Mouse (Mus musculus) gastrocnemius, postnatal 14 days (tissue): Measurements from ENCODE around the gene Snrk. TPM values are rescaled to one million over a fixed set of nuclear protein-coding genes. Genes with fewer than 3 reads are reported as not detected.
A peak's percentile ranks its signal among the peaks of the same experiment; 100 is the strongest.

Source experiments
- DNase-seq: peaks from one replicate; pipeline ENCODE4 v3.0.0; 2021; ENCODE audit warnings: mixed read lengths
- intact Hi-C: fragments of 180-260 bp; cut with DNase I; formaldehyde crosslinking; loops from one replicate; pipeline ENCODE4 v1.15.1; 2025; ENCODE audit warnings: low total_unique reads
- total RNA-seq, 2 experiments: library from RNA; stranded (reverse); gene quantifications; 2 replicates each; pipeline ENCODE4 v1.2.3; 2021

Gene Snrk
- total RNA-seq, 2 experiments from 2014 or later = 53.5 to 93.5 TPM

GRCm38 (mm10) chr9:122172612-122173186, 55.6 kb downstream of the Snrk start:
- intact Hi-C loops = no loop called here
- no peak for DNase-seq

- no peak for DNase-seq
- intact Hi-C loops = no loop called here
Measured at GRCm38 (mm10) chr9:122173405-122174233, 56.6 kb downstream of the Snrk start.

GRCm38 (mm10) chr9:122174723-122175122, 57.7 kb downstream of the Snrk start:
- intact Hi-C loops = no loop called here

GRCm38 (mm10) chr9:122177256-122178220, 60.5 kb downstream of the Snrk start:
- DNase-seq = no peak
- intact Hi-C loops = no loop called here

More at GRCm38 (mm10) chr9:122174723-122175122, 57.7 kb downstream of the Snrk start:
- DNase-seq = no peak

GRCm38 (mm10) chr9:122178427-122178826, 61.4 kb downstream of the Snrk start:
- intact Hi-C loops = no loop called here

GRCm38 (mm10) chr9:122180105-122180504, 63.0 kb downstream of the Snrk start:
- intact Hi-C loops = loop anchor here (5.0 kb wide), 1 partner anchor 58 kb away; no protein-coding TSS in a partner anchor
- no peak for DNase-seq

More at GRCm38 (mm10) chr9:122178427-122178826, 61.4 kb downstream of the Snrk start:
- no peak for DNase-seq

- no peak for DNase-seq
- intact Hi-C loops = loop anchor here (5.0 kb wide), 1 partner anchor 61 kb away; no protein-coding TSS in a partner anchor
Measured at GRCm38 (mm10) chr9:122183074-122183473, 66.0 kb downstream of the Snrk start.

- DNase-seq = no peak
- intact Hi-C loops = loop anchor here (2.0 to 5.0 kb wide), 2 partner anchors 62 to 170 kb away; no protein-coding TSS in a partner anchor
Measured at GRCm38 (mm10) chr9:122184329-122184728, 67.3 kb downstream of the Snrk start.

- intact Hi-C loops = loop anchor here (2.0 kb wide), 1 partner anchor 170 kb away; no protein-coding TSS in a partner anchor
Measured at GRCm38 (mm10) chr9:122185061-122185460, 68.0 kb downstream of the Snrk start.

GRCm38 (mm10) chr9:122185953-122186352, 68.9 kb downstream of the Snrk start:
- intact Hi-C loops = loop anchor here (2.0 kb wide), 1 partner anchor 171 kb away; no protein-coding TSS in a partner anchor
- DNase-seq = no peak

More at GRCm38 (mm10) chr9:122185061-122185460, 68.0 kb downstream of the Snrk start:
- DNase-seq = peak; percentile 79

GRCm38 (mm10) chr9:122186643-122187226, 69.7 kb downstream of the Snrk start:
- intact Hi-C loops = no loop called here
- DNase-seq = no peak

- intact Hi-C loops = no loop called here
- DNase-seq = no peak
Measured at GRCm38 (mm10) chr9:122187451-122187921, 70.4 kb downstream of the Snrk start.

GRCm38 (mm10) chr9:122188724-122189123, 71.7 kb downstream of the Snrk start:
- intact Hi-C loops = no loop called here
- DNase-seq = no peak

- intact Hi-C loops = no loop called here
- DNase-seq = no peak
Measured at GRCm38 (mm10) chr9:122193361-122193760, 76.3 kb downstream of the Snrk start.

- DNase-seq = no peak
- intact Hi-C loops = no loop called here
Measured at GRCm38 (mm10) chr9:122193823-122194222, 76.8 kb downstream of the Snrk start.

GRCm38 (mm10) chr9:122195042-122195682, 78.1 kb downstream of the Snrk start:
- DNase-seq = no peak
- intact Hi-C loops = no loop called here

- DNase-seq = no peak
- intact Hi-C loops = no loop called here
Measured at GRCm38 (mm10) chr9:122197021-122197420, 80.0 kb downstream of the Snrk start.

- DNase-seq = no peak
- intact Hi-C loops = no loop called here
Measured at GRCm38 (mm10) chr9:122198621-122199020, 81.6 kb downstream of the Snrk start.
